Mouse (Mus musculus): Measurements from ENCODE around the gene Kndc1.

The Kndc1 gene

DNA sequence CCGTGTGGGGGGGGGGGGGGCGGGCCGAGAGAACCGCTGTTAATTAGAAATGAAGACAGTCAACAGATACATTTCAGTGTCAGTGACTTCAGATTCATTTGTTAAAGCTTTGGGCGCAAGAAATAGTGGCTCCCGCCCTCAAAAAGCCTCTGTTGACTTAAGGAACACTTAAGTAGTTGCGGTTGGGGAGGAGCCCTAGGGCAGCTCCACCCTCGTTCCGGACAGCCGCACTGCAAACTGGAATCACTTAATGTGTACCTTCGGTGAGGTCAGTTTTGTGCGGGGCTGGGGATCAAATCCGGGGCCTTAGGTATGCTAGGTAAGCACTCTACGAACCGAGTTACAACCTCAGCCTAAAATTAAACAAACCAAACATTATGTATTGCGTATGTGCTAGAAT, 56.6 kb downstream of the Kndc1 start:
- DNase-seq (ENCODE audit: low read depth, low spot score): no peak

DNA sequence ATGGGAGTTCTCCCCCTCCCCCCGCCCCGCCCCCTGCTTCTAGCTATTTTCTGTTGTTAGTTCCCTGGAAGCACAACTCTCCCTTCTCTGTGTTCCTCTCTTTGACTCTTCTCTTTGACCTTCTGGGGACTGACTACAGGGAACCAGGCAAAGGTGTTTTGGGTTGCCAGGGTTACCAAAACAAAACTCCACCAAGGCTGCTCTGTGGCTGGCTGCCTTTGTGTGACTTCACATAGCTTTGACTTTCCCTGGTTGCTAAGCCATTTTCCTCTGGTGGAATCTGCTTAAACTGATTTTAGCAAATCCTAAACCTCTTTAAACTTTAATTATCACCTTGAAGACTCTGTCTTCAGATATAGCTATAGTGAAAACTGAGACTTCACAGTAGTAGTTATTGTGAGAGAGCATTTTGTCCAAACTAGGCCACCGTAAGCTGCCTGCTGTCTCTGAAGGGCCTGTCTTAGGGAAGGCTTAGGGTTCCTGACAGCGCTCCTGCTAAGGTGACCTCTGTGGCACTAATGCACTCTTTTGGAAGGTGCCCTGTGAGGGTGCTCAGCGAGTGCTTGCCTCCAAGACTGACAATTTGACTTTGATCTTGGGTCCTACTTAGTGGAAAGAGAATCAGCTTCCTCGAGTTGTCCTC, 57.6 kb downstream of the Kndc1 start:
- DNase-seq (ENCODE audit: low read depth, low spot score): no peak

DNA sequence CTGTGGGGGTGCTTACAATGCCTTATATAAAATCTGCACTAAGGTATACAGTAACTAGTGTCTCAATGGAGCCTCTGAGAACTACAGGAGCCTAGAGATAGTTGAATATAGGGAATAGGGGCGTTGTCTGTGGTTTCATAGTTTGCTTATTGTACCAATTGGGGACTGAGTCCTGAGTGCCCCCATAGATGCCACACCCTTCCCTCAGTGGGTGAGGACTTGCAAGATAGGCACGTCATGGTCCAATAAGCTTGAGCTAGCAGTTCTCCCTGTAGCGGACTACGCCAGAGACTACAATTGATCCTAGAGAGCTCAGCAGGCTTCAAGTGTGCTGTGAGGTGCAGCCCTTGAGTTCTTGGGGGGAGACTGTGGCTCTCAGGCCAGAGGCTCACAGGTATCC, 61.0 kb downstream of the Kndc1 start:
- no peak for DNase-seq (ENCODE audit: low read depth, low spot score)

DNA sequence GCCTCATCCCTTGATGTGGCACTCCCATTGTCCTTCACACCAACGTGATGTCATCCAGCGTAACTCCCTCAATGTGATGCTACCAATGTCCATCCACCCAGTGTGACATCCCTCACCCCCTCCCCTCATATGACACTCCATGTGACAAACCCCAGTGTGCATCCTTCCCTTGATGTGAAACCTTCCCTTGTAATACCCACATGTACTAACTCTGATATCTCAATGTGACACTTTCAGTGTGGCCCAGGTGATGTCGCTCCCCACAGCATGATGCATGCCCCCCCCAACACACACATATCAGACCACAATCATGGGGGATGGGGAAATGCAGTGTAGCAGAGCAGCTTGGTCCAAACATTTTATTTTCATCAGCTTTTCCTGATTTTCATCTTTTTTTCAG, 62.2 kb downstream of the Kndc1 start:
- DNase-seq (ENCODE audit: low read depth, low spot score): no peak

DNA sequence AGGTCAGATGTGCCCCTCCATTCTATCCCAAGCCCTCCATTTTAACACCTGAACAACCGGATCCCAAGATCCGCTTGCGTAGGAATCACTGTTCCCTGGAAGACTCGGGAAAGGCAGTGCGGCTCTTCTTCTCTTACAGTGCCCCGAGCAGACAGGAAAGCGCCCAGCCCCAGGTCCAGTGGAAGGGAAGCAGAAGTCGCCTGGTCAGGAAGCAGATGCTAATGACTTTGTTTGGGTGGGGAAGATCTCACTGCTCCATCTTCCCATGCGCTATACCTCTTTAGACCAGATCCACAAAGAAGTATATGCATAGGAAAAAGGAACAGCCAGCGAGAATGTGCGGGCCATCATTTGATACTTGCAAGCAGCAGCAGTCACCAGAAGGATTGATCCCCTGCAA, 62.9 kb downstream of the Kndc1 start:
- no peak for DNase-seq (ENCODE audit: low read depth, low spot score)

DNA sequence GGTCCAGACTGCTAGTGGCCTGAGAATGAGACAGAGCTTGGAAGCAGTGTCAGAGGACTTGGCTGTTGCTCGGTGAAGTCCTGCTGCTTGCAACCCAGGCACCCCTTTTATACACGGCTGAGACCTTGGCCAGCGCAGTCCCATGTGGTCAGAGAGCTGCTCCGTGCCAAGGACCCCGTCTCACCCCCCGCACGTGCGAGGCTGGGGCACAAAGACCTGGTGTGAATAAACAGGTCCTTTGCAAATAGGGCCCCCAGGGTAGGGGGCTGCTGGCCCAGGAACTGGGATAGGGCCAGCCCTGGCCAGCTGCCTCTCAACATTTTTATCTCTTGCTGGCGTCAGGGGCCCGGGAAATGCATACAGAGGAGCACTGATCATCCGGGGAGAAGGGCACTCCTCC, 63.5 kb downstream of the Kndc1 start:
- no peak for DNase-seq (ENCODE audit: low read depth, low spot score)

DNA sequence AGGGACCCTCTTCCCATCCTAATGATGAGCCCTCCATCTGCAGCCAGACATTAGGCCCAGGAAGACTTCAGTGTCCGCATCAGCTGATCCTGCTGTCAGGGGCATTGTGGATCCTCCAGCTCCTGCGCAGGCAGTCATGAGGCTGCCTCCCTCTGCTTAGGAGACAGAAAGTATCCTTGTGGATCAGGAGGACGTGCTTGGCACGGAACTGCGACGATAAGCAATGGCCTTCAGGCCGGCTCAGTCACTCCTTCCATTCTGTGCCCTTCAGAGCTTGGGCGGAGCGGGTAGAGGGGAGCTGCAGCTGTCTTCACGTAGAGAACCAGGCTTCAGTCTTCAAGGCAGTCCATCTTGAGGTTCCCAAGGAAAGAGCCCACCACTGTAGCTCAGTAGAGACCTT, 66.6 kb downstream of the Kndc1 start:
- DNase-seq (ENCODE audit: low read depth, low spot score): no peak

DNA sequence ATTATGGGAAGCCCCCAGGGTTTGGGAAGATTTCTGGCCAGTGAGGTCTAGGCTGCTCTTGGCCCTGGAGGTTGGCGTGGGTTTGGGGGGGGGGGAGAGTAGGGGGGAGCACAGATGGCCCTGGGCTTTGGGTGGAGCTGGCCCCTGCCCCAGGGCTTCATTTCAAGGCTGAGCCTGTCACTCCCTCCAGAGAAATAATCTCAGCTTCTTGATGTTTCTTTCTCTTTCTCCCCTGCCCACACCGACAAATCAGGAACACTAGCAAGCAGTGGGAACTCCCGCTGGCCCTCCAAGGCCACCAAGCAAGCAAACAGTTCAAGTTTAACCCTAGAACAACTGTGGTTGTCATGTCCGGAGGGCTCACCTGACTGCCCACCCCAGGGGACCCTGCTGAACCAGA, 69.3 kb downstream of the Kndc1 start:
- no peak for DNase-seq (ENCODE audit: low read depth, low spot score)

DNA sequence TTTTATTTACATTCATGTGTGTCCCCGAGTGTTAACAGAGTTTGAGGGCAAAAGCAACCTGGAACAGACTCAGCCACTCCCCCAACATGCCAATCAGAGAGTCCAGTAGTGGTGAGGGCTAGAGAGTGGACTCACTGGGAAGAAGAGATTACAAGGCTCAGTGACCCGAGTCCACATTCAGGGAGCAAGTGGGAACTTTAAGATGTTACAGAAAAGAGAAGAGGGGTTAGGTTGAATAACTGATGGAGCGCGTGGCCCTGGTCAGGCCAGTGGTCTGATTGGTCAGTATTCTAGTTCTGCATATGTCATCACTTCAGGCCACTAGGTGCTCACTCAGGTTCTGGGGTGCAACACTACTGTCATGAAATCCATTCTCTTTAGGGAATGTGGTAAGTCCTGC, 72.7 kb downstream of the Kndc1 start:
- DNase-seq (ENCODE audit: low read depth, low spot score): no peak

DNA sequence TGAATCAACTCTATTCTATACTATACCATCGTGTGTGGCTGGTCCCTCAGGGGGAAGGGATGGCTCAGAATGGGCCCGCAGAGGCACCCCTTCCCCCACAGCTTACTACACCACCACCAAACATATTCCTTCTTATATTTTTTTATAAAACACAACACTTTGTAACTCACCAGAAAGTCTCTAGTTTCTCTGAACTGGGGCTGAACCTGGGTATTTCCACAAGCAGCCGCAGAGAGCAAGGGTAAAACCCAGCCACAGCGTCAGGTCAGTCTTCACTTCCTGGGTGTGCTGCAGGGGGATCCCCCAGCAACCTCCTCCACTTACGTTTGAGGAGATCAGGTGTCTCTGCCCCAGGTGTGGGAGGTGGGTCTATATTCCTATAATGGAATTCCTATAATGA, 73.9 kb downstream of the Kndc1 start:
- no peak for DNase-seq (ENCODE audit: low read depth, low spot score)

DNA sequence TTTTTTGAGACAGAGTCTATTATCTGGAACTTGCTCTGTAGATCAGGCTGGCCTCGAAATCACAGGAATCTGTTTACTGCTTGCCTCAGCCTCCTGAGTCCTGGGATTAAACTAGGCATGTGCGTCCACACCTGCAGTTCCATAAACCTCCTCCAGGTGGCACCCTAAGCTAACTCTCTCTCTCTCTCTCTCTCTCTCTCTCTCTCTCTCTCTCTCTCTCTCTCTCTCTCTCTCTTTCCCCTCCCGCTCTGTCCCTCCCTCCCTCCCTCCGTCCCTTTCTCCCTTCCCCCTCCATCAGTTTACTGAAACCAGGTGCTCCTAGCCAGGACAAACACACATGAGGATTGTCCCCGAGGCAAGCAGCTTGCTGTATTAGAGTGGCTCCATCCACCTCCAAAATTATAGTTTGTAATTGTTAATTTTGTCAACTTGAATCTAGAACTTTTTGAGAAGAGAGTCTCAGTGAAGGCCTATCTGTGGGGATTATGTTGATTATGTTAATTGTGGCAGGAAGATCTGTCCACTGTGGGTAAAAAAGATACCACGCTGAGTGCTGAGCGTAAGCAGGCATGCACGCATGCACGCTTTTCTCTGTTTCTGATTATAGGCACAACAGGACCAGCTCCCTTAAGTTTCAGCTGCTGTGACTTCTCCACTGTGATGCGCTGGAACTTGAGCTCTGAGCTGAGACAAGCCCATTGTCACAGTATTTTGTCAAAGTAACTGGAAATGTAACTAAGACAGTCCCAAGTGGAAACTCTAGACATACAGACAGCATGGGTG, 75.0 kb downstream of the Kndc1 start:
- peak; percentile 47 for DNase-seq (ENCODE audit: low read depth, low spot score)

DNA sequence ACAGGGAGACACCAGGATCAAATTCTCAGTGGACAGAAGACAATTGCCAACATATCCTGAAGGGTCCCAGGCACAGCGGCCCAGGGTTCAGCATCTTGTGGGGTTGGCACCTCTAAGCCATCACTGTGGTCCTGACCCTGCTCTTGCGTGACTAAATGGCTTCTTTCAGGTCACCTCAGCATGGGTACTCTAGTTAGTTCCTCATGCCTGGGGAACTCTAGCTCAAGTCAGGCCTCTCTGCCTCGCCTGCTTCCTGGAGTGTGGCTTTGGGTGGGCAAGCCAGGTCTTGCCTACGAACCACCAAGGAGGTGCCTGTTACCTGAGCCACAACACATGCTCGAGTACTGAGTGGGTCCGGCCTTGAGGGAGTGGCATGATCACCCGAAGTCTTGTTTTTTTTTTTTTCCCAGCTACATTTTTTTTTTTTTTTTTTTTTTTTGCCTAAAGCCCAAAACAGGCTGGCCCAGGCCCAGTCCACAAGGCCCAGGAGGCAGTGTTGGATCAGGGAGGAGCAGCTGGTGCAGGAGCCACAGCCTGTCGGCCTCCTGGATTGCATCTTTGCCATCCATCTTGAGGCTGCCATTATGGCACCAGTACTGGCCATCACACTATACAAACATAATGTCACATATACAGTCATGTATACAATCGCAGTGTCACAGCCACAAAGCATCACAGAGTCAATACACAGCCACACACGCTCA, 75.9 kb downstream of the Kndc1 start:
- DNase-seq (ENCODE audit: low read depth, low spot score): no peak

DNA sequence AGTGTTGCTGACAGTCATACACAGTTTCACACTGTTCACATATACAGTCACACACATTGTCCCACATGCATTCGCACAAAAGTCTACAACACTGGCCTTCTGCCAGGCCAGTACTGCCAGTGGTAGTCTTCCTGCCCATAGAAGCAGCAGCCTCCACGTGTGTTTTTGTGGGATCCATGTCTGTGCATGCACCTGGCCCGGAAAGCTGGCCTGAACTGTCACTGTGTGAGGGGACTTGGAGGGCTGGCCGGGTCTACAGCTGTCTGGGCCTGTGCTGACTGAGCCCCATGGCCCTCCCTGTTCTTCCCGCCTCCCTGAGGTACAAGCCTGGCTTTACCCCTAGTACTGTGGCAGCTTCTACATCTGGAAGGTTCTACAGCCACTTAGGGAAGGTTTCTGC, 76.5 kb downstream of the Kndc1 start:
- no peak for DNase-seq (ENCODE audit: low read depth, low spot score)

DNA sequence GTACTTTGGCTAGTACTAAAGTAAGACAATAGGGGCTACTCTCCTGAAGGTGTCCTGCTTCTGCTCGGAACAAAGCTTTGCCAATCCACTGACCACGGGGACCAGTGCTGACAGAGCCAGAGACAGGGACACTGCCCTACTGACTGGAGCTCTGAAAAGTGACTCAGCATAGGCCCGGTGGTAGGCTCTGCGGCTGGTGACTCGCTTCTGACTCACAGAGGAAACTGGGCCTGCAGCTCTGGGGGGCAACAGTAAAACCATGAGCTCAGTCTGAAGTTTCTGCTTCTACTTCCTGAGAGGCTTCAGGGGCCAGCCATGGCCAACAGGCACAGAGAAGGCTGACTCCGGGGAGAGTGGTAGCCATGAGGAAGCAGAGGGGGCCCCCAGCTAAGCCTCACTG, 76.9 kb downstream of the Kndc1 start:
- no peak for DNase-seq (ENCODE audit: low read depth, low spot score)

DNA sequence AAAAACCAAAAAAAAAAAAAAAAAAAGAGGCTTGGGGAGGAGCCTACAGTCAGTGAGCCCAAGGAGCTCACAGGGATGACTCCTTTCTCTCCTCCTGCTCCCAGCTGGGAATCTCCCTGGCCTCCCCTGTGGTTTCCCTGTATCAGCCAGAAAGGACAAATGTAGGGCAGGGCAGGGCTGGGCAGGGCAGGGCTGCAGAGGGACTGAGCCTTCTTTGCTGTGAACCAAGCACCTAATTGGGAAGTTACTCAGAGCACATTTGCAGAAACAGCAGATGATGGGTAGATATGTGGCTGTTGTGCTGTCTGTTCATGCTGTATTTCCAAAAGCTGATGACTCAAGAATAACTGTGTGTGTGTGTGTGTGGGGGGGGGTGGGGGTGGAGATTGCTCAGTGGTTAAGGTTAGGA, 78.4 kb downstream of the Kndc1 start:
- no peak for DNase-seq (ENCODE audit: low read depth, low spot score)

DNA sequence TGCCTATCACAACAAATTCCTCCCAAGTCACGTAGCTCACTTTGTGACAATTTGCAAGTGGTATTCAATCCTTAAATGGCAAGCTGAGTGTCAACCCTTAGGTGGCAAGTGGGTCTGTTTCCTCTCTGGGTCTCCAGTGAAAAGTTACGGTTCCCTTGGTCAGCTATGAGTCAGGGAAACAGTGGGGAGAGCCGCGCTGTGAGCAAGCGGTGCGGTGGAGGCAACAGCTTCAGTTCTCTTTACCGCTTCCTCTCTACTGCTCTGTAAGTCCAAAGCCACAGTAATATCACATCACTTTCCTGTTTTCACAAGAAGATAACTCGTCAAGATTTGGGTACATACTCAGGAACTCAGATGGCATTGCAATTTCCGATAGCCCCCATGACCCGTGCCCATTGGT, 79.8 kb downstream of the Kndc1 start:
- DNase-seq (ENCODE audit: low read depth, low spot score): no peak

DNA sequence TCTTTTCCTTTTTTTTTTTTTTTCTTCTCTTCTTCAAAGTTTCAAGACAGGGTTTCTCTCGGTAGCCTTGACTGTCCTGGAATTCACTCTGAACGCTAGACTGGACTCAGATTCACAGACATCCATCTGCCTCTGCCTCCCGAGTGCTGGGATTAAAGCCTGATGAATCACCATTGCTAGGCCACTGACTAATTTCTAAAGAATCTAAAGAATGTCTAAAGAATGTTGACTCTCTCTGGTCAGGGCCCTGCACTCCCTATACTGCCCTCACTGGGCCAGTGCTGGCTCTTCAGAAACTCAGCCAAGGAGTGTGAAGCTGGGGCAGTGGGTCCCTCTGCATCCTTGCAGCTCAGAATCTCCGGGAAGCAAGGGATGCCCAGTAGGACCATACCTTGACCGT, 81.0 kb downstream of the Kndc1 start:
- no peak for DNase-seq (ENCODE audit: low read depth, low spot score)

DNA sequence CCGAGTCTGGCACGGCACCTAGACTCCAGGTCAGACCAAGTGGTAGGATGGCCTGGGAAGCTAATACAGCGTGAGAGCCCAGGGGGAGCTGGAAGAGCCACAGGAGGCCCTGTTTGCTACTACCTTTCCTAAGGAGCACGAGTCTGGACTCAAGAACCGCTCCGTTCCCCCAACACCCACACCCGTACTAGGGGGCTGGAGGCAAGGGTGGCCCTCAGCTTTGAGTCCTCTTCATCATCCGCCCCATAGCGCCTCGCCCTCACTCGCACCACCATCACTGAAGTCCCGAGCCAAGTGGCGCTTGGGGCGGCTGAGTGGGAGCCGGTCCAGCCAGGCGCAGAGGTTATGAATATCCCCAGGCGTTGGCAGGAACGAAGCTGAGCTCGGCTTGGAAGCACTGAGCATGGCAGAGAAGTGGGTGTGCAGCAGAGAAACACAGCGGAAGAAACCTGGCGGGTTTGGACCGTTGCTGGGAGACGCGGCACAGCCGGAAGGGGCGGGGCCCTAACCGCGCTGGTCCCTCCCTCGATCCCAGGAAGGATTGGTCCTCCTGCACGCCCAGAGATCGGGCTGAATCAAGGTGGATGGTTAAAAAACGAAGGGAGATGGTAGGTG, 83.9 kb downstream of the Kndc1 start, which contains the start of gene 6430531B16Rik:
TSS of gene 6430531B16Rik (minus strand) at position 478 of the 615 bp plus-strand sequence.
- no peak for DNase-seq (ENCODE audit: low read depth, low spot score)

DNA sequence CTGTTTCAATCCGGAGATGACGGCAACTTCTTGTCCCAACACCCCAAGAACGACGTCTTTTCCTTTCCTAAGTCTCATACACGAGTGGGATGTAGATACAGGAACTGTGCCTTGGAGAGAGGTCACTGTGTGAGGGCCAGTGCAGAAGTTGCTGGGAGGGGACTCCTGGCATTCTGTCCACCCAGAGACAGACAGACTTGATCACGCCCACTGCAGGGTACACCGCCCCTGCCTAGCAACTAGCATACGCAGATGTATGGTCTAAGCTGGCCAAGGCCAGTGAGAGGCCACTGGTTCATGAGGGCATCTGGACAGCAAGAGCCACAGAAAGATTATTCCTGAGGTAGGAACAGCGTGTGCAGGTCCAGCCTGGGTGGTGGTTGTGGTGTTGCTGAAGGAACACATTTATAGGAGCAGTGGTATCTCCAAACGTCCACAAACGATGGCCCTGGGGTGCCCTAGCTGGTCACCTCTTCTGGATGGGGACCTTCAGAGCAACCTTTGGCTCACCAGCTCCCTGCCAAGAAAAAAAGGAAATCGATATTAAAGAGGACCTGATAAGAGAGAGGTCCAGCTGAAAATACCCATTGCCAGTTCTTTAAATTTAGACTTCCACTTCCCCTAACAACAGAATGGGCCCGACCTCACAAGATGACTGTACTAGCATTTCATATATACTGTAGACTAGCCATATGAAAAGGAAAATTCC, 84.7 kb downstream of the Kndc1 start:
- DNase-seq (ENCODE audit: low read depth, low spot score): no peak

DNA sequence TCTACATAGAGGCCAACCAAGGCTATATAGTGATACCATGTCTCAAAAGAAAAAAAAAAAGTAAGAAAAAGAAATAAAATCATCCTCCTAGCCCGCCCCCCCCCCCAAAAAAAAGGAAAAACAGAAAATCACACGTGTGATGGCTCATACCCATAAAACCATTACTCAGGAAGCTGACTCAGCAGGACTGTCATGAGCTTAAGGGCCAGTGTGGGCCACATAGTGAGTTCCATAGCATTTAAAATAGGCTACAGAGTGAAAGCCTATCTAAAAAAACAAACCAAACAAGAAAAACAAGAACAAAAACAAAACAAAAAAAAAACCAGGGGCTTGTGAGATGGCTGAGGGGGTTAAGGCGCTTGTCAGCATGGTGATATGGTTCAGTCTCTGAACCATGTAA, 86.3 kb downstream of the Kndc1 start:
- no peak for DNase-seq (ENCODE audit: low read depth, low spot score)

DNA sequence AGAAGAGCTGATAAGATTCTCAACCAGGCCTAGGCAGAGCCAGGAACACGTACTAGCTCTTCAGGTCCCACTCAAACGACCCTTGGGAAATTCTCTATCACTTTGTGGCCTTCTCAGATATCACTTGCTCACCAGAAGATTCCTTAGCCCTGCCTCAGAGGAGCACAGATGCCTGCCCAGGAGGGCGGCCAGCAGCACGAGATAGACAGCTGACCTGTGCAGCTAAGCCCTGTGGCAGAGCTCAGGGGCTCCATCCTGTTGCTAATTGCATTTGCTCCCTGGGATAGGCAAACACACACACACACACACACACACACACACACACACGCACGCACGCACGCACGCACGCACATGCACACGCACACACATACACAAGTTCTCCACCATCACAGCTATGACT, 87.6 kb downstream of the Kndc1 start:
- no peak for DNase-seq (ENCODE audit: low read depth, low spot score)

DNA sequence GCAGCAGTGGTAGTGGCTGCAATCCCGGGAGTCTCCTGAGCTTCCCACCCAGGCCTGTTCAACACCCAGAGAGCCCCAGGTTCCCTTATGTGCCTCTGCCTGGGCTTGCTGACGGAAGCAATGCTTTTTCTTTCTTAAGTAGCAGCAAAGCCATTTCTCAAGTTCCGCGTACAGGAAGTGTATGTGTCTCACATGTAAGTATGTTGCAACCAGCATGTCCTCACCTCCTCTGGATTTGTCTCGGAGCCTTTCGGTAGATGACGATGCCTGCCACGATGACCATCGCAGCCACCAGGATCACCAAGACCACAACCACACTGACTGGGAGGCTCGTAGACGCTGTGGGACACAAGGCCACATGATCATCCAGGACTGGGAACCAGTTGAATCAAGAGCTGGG, 90.0 kb downstream of the Kndc1 start:
- no peak for DNase-seq (ENCODE audit: low read depth, low spot score)
